Mouse (Mus musculus): ENCODE results near the gene Catsperg1.
"Not testable (repeated sequence)": the region's sequence is repeated elsewhere in the genome, so short reads cannot be mapped to it uniquely, and the experiment has no call there.

The Catsperg1 gene

DNA sequence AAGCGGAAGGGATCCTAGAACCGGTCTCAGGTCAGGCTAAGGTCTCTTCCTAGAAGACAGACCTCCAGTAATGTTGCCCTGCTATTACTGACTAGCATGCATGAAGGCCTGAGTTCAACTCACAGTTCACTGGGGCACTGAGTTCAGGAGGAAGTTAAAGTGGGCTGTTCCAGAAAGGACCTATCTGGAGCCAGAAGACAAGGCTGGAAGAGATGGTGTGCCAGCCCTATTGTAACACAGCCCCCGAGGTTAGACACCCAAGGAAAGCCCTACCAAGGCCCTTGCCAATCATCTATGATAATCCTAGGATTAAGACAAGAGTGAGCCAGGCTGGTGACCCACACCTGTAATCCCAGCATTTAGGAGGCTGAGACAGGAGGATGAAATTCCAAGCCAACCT lies 17.7 kb upstream of the Catsperg1 start:
- DNase-seq (ENCODE audit: inconsistent age in 2 of 2, low spot score in 1 of 2) = no peak

GRCm38 (mm10) chr7:29230560-29230959 lies 16.7 kb upstream of the Catsperg1 start:
- no peak for DNase-seq (ENCODE audit: inconsistent age in 2 of 2, low spot score in 1 of 2)

DNA sequence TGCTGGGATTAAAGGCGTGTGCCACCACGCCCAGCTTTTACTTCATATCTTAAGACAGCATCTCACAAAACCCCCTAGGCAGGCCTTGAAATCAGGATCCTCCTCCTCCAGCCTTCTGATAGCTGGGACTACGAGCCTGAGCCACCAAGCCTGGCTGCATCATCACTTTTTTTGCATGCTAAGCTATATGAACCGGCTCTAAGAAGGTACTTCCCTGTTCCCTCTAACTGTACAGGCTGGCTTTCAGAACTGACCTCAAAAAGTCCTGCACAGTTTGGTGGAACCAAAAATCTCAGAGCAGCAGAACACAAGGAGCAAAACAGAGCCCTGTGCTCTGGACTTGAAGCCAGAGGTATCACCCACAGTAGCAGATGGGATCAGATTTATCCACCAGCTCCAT lies 14.4 kb upstream of the Catsperg1 start:
- no peak for DNase-seq (ENCODE audit: inconsistent age in 2 of 2, low spot score in 1 of 2)

DNA sequence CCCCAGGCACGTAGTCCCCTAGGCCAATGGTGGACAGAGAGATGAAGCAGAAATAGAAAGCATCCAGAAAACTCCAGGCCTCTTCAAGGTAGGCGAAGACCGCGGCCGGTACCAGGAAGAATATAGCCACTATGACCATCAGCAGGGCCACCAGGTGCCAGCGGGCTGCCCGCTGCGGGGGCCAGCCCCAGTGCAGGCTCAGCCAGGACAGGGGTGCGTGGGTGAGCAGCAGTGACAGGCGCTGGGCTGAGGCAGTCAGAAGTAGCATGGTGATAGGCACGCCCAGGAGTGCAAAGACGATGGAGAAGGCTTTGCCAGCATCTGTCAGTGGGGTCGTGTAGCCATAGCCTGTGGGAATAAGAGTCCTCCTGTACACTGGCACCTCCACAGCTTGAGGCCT lies 11.7 kb upstream of the Catsperg1 start:
- no peak for DNase-seq (ENCODE audit: inconsistent age in 2 of 2, low spot score in 1 of 2)

GRCm38 (mm10) chr7:29224756-29225394 lies 11.0 kb upstream of the Catsperg1 start:
- no peak for DNase-seq (ENCODE audit: inconsistent age in 2 of 2, low spot score in 1 of 2)

GRCm38 (mm10) chr7:29214846-29215245 lies 1.0 kb upstream of the Catsperg1 start:
- no peak for DNase-seq (ENCODE audit: inconsistent age in 2 of 2, low spot score in 1 of 2)

GRCm38 (mm10) chr7:29214236-29214635 lies 401 bp upstream of the Catsperg1 start:
- no peak for DNase-seq (ENCODE audit: inconsistent age in 2 of 2, low spot score in 1 of 2)

DNA sequence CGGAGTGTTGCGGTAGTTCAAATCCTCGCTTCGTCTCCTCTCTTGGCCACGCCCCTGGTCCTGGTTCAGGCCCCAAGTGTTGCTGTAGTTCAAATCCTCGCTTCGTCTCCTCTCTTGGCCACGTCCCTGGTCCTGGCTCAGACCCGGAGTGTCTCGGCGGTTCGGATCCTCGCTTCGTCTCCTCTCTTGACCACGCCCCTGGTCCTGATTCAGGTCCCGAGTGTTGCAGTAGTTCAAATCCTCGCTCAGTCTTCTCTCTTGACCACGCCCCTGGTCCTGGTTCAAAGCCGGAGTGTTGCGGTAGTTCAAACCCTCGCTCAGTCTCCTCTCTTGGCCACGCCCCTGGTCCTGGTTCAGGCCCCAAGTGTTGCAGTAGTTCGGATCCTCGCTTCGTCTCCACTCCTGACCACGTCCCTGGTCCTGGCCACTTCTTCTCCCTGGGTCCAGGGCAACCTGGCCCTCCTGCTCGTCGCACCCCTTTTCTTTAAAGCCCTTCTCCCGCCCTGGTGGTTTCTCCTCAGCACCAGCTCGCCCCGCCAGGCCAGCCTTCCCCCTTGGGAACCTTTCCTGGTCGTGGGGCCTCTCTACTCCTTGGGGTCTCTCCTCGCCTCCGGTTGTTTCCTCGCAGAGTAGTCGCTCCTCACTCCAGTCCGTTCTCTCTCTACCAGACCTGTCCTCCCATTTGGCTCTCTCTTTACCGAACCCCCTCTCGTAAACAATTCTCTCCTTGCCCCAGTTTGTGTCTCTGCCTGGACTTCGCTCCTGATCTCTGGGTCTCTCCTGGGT lies 867 bp downstream of the Catsperg1 start:
- DNase-seq (ENCODE audit: inconsistent age in 2 of 2, low spot score in 1 of 2) = not testable (repeated sequence)

- DNase-seq (ENCODE audit: inconsistent age in 2 of 2, low spot score in 1 of 2) = peak in 1 of 2 experiments; percentile 39
These were observed 1.6 kb downstream of the Catsperg1 start for GRCm38 (mm10) chr7:29212199-29212765.

DNA sequence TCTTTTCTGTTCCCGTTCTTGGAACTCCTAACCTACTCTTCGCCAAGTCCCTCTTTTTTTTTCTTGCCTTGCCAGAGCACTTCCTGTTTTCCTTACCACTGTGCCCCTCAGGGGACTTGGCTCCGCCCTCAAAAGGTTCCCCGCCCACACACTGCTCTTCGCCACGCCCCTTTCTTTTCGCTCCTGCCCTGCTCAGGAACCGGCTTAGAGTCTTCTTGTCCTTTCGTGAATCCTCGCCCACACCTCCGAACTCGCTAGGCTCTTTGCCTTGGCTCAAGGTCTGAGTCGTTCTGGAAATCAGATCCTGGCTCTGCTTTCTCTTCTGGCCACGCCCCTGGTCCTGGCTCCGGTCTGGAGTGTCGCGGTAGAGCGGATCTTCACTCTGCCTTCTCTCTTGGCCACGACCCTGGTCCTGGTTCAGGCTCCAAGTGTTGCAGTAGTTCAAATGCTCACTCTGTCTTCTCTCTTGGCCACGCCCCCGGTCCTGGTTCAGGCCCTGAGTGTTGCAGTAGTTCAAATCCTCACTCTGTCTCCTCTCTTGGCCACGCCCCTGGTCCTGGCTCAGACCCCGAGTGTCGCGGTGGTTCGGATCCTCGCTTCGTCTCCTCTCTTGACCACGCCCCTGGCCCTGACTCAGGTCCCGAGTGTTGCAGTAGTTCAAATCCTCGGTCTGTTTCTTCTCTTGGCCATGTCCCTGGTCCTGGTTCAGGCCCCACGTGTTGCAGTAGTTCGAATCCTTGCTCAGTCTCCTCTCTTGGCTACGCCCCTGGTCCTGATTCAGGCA lies 2.2 kb downstream of the Catsperg1 start:
- DNase-seq (ENCODE audit: inconsistent age in 2 of 2, low spot score in 1 of 2) = peak; percentile 88 to 97

DNA sequence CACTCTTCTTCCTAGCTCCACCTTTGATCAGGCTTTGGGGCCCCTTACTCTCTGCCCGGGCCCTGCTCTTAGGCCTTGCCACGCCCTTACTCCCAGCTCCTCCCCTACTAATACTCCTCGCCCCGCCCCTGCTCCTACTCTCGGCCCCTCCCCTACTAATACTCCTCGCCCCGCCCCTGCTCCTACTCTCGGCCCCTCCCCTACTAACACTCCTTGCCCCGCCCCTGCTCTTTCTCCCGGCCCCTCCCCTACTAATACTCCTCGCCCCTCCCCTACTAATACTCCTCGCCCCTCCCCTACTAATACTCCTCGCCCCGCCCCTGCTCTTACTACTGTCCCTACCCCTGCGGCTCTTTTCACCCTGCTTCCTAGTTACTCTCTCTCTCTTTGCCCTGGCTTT lies 2.8 kb downstream of the Catsperg1 start:
- not testable (repeated sequence) for DNase-seq (ENCODE audit: inconsistent age in 2 of 2, low spot score in 1 of 2)

GRCm38 (mm10) chr7:29202577-29202976 lies 11.3 kb downstream of the Catsperg1 start:
- no peak for DNase-seq (ENCODE audit: inconsistent age in 2 of 2, low spot score in 1 of 2)

DNA sequence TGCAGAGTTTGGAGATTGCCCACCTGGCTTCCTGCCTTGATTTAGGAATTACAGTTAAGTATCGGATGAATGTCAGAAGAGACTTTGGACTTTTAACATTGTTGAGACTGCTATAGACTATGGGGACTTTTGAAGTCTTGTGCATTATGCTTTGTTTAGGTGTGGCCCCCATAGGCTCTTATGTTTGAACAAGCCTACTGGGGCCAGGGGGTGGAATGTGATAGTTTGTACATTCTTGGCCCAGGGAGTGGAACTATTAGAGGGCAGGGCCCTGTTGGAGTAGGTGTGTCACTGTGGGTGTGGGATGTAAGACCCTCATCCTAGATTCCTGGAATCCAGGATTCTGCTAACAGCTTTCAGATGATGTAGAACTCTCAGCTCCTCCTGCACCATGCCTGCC lies 19.6 kb downstream of the Catsperg1 start:
- DNase-seq (ENCODE audit: inconsistent age in 2 of 2, low spot score in 1 of 2) = not testable (repeated sequence)

- DNase-seq (ENCODE audit: inconsistent age in 2 of 2, low spot score in 1 of 2) = not testable (repeated sequence)
These were observed 32.5 kb downstream of the Catsperg1 start for GRCm38 (mm10) chr7:29181323-29181722.

DNA sequence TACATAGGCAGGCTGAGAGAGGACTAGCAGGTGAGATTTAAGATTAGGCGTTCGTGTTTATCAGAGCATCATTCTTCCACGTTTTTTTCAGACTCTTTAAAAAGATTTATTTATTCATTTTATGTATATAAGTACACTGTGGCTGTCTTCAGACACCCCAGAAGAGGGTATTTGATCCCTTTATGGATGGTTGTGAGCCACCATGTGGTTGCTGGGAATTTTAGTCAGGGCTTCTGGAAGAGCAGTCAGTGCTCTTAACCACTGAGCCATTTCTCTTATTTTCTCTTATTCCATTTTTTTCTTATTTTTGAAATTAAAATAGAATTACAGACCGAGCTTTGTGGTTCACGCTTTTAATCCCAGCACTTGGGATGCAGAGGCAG lies 33.0 kb downstream of the Catsperg1 start:
- DNase-seq (ENCODE audit: inconsistent age in 2 of 2, low spot score in 1 of 2) = no peak

DNA sequence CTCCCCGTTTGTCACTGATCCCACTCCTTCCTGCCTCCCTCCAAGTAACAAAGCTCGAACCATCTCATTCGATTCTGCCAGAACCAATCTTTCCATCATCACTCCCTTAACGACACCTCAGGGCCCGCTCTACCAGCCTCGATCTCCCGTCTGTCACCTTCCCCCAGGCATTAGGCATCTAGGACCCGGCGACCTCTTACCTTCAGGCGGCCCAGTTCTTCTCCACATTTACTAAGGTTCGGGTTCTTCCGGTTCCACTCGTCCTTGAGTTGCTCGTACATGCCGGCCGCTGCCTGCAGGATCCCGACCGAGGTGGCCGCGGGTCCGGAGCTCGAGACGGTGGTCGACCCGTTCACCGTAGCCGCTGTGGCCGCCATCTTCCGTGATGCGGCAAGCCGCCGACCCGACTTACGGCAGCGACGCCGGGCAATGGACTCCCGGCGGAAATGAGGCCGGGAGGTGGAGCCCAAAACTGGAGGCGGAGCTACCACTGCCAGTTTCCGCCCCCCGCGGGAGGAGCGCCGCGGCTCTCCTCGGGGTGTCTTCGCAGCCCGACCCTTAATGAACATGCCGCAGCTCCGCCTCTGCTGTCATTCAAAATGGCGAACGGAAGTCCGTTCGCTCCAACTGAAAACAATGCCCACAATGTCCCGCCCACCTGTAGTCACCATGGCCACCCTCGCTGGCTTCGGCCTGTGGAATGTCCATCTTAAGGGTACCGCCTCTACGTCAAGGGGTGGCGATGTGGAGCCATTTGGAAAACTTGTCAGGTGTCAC lies 33.6 kb downstream of the Catsperg1 start, which contains the start of gene Psmd8:
TSS of gene Psmd8 (minus strand) at position 625 of the 777 bp plus-strand sequence.
- DNase-seq (ENCODE audit: inconsistent age in 2 of 2, low spot score in 1 of 2) = peak; percentile 98

GRCm38 (mm10) chr7:29179323-29179722 lies 34.5 kb downstream of the Catsperg1 start:
- DNase-seq (ENCODE audit: inconsistent age in 2 of 2, low spot score in 1 of 2) = no peak

- DNase-seq (ENCODE audit: inconsistent age in 2 of 2, low spot score in 1 of 2) = peak in 1 of 2 experiments; percentile 49
These were observed 35.7 kb downstream of the Catsperg1 start for GRCm38 (mm10) chr7:29178106-29178505.

DNA sequence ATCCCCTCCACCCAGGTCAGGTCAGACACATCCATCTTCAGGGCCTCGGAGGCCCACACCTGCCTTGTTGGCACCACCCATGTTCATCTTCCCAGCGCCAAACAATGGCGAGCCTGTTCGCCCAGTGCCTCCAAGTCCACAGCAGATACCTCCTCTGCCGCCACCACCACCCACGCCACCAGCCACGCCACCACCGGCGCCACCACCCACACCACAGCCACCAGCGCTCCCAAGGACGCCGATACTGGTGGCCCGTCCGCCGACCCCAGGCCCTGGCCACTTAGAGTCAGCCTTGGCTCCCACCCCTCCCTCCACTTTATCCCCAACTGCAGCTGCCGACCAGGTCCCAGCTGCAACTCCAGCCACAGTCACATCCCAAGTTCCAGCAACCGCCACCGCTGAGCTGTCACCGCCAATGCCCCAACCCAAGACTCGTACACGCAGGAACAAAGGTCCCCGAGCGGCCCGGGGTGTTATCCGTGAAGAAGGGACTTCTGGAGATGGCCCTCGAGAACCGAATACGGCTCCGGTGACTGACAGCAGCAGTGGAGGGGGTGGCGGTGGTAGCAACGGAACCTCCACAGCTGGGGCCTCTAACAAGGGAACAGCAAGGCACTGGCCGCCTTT lies 41.3 kb downstream of the Catsperg1 start:
- DNase-seq (ENCODE audit: inconsistent age in 2 of 2, low spot score in 1 of 2) = peak in 1 of 2 experiments; percentile 21

DNA sequence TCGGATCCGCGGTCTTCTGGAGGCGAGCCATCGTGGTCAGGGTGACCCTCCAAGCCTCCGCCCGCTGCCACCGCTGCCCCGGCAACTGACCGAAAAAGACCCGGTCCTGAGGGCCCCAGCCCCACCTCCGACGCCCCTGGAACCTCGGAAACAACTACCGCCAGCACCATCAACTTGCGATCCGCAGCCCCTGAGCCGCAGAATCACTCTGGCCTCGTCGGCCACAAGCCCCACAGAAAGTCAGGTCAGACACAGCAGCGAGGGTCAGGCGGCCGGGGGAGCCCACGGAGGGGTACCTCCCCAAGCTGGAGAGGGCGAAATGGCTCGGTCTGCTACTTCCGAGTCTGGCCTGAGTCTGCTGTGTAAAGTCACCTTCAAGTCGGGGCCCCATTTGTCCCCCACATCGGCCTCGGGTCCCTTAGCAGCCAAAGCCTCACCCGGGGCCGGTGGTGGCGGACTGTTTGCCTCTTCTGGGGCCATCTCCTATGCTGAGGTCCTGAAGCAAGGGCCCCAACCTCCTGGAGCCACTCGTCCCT lies 42.2 kb downstream of the Catsperg1 start:
- peak; percentile 32 to 51 for DNase-seq (ENCODE audit: inconsistent age in 2 of 2, low spot score in 1 of 2)
